Mouse (Mus musculus) heart, postnatal 4 days (tissue): ENCODE data around the gene Nsun4. TPM values are rescaled to one million over a fixed set of nuclear protein-coding genes. Genes with fewer than 3 reads are reported as not detected.

Source experiments
- DNase-seq: peaks from one replicate; pipeline ENCODE4 v3.0.0; 2021
- total RNA-seq, 2 experiments: library from RNA; stranded (reverse); gene quantifications; 2 replicates each; pipeline ENCODE4 v1.2.3; 2021

Nsun4 gene
- total RNA-seq, 2 experiments from 2014 or later, result 27.0 to 28.6 TPM

DNA sequence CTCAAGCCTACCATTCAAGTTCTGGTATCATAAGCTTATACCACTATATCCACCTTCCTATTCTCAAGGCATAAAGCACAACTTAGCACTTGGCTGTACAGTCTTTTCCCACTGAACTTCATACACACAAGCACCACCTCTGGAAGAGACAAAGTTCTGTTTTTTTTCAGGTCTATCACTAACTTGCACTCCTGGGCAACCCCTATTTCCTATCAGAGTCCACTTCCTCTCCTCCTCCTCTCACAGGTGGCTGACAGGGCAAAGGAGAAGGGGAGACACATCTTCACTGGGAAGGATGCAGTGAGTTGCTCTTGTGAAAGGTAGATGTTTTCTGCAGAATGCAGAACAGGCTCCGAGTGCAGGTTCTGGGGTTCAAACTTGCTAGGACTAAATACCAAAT is 6.0 kb downstream of the Nsun4 start:
- no peak for DNase-seq

DNA sequence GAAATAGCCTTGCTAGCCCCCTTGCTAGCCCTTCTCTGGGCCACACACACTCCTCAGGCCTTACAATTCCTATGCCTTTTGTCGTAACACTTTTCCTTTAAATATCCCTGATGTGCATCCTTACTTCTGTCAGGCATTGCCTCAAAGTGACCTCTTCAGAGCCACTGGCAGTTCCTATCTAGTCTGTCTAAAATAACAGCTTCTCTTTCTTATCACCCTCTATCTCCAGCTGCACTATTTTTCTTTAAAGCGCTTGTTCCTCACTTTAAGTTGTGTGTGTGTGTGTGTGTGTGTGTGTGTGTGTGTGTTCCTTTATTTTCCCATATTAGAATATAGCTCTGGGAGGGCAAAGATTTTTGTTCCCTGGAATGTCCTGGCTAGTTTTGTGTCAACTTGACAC is 7.1 kb downstream of the Nsun4 start:
- no peak for DNase-seq

DNA sequence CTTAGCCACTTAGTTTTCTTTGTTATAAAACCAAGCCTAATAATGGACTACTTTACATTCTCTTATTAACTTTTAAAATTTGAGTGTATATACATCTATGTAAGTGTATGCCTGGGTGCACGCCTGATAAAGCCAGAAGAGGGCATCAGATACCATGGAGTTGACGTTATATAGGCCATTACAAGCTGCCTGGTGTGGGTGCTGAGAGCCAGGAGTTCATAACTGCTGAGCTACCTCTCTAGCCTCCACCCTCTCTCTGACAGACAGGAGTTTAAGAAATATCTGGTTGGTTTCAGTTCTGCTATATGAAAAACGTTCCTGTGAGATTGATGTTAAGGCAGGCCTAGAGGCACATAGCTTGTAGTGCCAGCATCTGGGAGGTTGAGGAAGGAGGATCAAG is 11.5 kb downstream of the Nsun4 start:
- no peak for DNase-seq

DNA sequence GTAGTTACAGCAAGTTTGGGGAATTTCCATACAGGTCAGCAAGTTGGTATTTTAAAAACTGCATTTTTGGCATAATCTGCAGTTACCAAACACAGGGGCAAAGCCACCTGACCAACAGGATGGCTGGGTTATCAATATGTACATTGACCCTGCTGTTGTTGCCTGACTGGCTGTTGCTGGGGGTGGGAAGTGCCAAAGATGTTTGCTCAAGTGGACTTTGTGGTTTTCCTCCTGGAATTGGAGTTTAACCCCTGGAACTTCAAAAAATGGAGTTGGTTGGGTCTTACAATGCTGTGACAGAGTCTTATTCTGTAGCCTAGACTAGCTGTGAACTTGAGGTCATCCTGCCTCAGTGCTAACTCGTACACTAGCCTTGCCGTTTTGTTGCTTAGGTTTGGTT is 13.2 kb downstream of the Nsun4 start:
- DNase-seq, result no peak

DNA sequence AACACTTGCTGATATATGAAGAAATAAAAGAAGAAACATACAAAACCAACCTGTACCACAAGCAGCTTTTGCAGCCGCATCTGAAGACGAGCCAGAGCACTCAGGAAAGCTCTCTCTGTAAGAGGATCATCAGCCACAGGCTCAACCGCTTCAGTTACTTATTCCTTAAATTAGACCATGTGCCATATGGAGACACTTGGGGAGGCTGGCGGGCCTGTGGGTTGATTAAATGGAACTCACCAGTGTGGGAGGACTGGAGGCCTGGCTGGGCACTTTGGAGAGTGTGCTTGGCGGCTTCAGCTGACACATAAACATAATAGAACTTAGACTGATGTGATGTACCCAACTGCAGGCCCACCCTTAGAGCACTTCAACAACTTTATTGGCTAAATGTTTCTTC is 20.3 kb downstream of the Nsun4 start:
- DNase-seq, result no peak

DNA sequence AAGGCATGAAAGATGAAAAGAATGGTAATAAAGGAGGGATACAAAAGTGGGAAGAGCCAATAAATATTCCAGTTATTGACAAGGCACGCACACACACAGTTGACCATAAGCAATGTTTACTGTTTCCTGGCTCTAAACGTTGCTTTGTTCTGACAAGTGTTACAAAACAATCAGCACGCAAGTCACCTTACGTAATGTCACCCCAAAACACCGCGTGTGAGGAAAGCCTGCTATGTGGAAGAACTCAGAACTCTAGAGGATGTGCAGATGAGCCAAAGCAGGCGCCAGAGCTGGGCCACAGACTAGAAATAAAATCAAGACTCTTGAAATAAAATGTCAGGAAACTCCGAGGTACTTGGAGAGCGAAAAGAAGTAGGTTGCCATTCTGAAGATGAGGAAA is 20.8 kb downstream of the Nsun4 start:
- no peak for DNase-seq

DNA sequence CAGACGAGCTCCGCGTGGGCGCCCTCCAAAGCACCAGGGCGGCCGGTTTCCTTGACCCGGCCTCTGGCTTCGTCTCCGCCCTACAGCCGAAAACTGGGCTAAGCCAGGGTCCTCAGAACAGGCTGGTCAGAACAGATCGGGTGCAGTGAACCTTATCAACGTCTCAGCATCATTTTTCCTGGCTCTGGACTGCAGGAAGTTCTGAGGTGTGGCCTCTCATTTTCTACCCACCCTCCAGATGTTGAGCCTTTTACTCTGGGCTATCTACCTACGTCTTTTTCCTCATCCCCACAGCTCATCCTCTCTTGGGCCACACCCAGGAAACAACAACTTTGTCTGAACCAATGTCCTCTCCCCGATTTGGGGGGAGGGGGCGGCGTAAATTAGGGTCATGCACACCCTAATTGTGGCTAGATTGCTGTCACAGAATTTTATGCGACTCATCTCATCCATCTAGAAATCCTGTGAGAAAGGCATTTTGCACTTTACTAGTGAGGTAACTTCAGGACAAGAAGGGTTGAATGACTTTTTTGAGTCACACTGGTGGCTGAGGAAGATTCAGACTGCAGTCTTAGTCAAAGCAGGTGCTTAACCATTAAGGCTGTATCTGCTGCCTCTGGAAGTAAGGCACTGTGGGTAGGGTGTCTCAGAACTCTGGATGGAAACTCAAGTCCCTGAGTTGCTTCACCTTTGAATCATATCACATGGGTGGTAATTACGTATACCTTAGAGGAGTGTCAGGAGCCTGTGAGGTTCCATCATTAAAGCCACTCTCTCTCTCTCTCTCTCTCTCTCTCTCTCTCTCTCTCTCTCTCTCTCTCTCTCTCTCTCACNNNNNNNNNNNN is 35.6 kb downstream of the Nsun4 start, which contains the start of gene Faah:
Faah (minus strand) TSS at position 25 of the 845 bp plus-strand sequence.
- no peak for DNase-seq

DNA sequence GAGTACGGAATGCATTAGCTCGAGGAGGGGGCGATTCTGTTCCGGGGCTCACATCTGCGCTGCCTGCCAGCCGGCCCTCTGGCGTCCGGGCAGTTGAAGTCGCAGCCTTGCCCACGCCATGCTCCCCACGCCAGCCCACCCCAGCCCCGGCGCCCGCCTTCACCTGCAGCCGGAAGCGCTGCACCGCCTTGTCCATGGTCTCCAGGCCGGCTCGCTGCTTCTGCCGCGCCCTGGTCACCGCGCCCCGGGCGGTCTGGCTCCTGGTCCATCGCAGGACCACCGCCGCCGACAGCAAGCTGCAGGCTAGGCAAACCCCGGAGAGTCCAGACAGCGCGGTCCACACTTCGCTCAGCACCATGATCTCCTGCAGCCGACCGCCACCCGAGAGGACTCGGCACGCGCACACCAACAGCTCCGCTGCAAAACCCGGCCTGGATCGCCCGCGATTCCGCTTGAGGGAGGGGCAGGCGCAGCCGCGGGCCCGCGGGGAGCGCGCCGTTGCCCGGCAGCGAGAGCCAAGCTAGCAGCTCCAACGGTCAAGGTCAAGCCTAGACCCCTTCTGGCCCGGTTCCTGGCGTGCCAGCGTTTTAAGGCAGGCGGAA is 36.3 kb downstream of the Nsun4 start:
- peak; percentile 70 for DNase-seq

GRCm38 (mm10) chr4:116016862-116017299 is 36.8 kb downstream of the Nsun4 start:
- DNase-seq, result no peak

GRCm38 (mm10) chr4:116016396-116016795 is 37.3 kb downstream of the Nsun4 start:
- no peak for DNase-seq

GRCm38 (mm10) chr4:116015996-116016395 is 37.7 kb downstream of the Nsun4 start:
- no peak for DNase-seq

- no peak for DNase-seq
These were observed 38.2 kb downstream of the Nsun4 start for GRCm38 (mm10) chr4:116015502-116015901.

DNA sequence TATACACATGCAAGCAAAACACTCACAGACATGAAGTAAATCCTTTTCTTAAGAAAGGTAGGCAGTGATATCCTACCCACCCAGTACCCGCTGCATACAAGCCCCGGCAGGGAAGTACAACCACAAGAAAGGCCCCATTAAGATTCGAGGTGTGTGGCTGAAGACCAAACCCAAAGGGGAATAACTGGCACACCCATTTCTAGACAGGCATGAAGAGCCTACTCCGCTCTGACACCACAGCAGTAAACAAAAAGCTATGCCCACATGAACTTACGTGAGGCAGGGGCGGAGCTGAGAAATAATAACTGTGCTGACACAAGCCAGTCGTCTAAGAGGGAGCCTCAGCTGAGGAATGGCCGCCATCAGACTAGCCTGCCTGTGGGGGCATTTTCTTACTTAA is 43.5 kb downstream of the Nsun4 start:
- DNase-seq, result no peak

- no peak for DNase-seq
These were observed 52.5 kb downstream of the Nsun4 start for GRCm38 (mm10) chr4:116001206-116001605.

DNA sequence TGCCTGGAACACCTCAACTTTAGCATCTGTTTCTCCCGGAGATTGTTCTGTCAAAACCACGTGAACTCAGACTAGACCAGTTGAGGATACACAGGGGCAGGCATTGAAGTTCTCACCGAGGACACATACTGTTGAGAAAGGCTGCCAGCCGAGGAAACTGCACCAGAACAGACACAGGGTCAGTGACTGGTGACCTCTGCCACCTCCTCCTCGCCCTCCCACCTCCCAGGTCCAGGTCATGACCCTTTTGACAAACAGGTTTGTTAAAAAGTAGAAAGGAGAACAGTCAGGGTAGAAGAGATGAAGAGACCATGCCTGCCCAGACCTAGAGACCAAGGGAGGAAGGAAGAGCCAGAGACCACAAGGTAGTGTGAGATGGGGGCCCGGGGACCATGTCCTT is 53.0 kb downstream of the Nsun4 start:
- no peak for DNase-seq

DNA sequence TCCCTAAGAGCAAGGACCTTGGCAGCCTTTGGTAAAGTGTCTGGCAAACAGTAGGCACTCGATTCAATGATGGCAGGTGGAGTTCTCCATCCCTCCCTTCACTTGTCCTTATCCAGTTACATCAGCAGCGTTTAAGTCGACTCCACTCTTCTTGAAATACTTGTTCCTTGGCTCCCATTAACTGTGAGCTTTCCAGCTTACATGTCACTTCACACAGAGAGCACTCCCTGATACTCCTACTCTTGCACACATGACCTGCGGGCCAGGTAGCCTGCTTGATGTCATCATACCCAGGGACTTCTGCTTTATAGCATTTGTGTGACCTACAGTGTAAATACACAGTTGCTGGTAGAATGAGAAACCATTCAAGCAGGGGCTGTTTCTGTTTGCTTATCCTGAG is 56.9 kb downstream of the Nsun4 start:
- no peak for DNase-seq

GRCm38 (mm10) chr4:115995376-115995730 is 58.3 kb downstream of the Nsun4 start:
- DNase-seq, result no peak

DNA sequence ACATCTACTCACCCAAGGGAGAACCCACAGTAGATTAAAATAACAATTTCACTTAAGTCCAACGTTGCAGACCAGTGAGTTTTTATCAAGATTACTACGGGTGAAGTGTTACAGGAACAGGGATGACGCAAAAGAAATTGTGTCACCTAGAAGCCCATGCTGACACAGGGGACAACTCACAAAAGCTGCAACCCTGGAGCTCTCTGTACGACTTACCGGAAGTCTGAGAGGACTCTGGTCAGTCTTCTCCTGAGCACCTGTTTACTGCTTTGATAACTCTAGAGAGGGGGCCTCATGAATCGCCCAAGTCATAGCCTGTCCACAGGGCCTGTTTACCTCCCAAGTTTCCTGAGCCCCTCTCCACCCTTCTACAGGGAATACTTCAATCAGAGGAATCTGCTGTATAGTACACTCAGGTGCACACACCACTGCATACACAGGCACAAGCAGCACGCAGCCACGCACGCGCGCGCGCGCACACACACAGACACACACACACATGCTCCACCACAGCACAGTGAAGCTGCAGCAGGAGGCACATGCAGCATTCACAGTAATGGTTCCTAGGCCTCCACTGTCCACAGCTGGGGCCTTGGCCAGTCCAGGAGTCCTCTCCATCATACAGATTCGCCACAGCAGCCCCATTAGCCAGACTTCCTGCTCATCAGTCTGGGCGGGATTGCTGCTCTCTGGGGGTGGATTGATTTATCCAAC is 58.9 kb downstream of the Nsun4 start:
- no peak for DNase-seq

GRCm38 (mm10) chr4:115989382-115989781 is 64.3 kb downstream of the Nsun4 start:
- no peak for DNase-seq

- no peak for DNase-seq
These were observed 65.7 kb downstream of the Nsun4 start for GRCm38 (mm10) chr4:115987858-115988530.

DNA sequence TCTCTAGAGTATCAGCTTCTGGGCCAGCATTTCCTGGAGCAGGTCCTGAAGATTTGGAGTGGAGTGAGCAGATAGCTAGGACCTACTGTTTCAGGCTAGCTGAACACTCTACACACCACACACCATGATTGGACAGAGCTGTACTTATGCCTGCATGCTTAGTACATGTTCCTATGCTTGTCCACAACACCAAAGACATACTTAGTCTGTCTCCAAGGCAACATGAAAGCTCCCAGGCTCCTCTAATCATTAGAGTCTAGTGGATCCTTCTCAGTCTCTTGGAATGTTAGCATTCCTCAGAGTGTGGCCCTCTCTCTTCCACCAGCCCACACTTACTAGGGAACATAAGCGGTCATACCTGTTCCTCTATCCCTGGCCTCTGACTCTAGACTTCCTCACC is 66.2 kb downstream of the Nsun4 start:
- no peak for DNase-seq

GRCm38 (mm10) chr4:115984967-115985366 is 68.7 kb downstream of the Nsun4 start:
- DNase-seq, result peak; percentile 18

- peak; percentile 91 for DNase-seq
These were observed 69.6 kb downstream of the Nsun4 start for GRCm38 (mm10) chr4:115984111-115984510.
